Mouse (Mus musculus): ENCODE results near the gene Kalrn. TPM values are rescaled to one million over a fixed set of nuclear protein-coding genes. Genes with fewer than 3 reads are reported as not detected.

Gene Kalrn
- total RNA-seq, 2 experiments from 2014 or later = 7.2 to 10.4 TPM

DNA sequence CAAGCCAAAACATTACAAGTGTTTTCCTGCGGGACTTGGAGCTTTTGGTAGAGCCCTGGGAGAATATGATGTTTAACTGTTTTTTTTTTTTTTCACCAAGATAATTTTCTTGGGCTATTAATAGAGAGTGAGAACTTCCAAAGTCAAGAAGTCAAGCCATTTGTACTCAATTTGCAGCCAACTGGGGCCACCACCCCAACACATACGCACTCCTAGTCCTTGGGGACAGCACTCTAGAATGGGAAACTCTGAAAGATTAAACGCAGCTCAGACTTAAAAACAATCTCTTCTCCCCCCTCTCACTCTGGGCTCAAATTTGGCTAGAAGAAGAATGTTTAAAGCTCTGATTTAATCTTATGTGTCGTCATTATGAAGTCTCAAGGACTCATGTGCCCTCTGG lies 214.1 kb downstream of the Kalrn start:
- DNase-seq (ENCODE audit: low spot score in 2 of 2) = no peak

DNA sequence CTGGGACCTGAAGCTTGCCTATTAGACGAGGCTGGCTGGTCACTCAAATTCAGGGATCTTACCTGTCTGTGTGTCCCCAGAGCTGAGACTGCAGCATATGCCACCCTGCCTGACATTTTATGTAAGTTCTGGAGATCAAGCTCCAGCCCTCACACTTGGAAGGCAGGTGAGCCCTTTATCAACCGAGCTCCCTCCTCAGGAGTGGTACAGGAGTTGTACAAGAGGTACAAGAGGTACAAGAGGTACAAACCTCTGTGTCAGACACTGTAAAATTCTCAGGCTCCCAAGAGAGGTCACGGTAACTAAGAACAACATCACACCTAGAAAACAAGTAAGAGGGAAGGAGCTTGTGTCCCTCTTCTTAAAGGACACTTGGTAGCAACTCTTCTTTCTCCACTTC lies 217.8 kb downstream of the Kalrn start:
- no peak for DNase-seq (ENCODE audit: low spot score in 2 of 2)

DNA sequence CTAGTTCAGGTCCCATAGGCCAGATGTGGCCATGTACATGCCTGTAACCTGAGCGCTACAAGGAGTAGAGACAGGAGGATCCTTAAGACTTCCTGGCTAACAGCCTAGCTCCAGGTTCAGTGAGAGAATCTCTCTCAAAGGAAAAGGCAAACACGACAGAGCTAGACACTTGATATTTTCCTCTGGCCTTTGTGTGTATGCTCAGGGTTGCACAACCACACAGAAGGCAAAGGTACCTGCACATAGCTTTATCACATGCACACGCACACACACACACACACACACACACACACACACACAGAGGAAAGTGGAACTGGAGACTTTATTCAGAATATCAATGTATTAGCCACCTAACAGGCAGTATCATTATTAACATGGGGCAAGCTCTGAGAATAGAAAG lies 219.3 kb downstream of the Kalrn start:
- no peak for DNase-seq (ENCODE audit: low spot score in 2 of 2)

DNA sequence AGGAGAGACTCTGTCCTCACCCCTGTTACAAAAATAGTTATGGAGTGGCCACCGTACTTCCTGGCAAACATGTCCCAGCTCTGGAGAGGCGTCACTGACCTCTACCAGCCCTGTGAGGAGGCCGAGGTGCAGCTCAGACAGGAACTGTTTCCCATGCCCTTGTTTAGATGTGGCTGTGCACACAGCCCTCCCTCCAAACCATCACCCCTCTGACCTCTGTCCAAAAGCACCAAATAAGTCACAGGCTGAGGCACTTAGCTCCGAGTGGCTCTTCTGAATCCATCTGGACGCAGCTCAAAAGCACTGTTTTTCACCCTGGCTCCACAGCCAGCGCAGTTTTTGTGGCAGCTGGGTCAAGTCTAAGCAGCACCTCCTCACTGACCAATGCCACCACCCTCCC lies 220.6 kb downstream of the Kalrn start:
- DNase-seq (ENCODE audit: low spot score in 2 of 2) = no peak

DNA sequence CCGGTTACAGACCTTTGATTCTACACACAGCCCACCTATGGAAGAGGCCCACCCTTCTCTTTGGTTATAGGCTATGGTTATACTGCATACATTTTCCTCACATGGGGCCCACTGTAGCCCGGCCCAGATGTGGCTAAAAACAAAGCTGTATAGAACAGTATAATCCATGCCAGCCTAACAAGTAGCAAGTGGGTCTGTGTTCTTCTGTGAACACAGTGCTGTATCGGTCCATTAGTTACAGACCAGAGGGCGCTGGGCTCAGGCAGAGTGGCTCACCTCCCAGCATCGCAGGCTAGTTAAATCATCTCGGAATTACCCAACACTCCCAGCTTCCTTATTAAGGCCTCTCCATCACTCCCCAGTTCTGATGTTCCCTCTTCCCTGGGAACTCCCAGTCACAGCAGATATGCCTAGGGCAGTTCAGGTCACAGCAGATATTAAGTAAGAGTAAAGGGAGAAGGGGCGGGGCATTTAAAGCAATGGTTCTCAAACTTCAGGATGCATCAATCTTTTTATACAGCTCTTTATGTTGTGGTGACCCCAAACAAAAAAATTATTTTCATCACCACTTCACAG lies 221.7 kb downstream of the Kalrn start:
- DNase-seq (ENCODE audit: low spot score in 2 of 2) = no peak

DNA sequence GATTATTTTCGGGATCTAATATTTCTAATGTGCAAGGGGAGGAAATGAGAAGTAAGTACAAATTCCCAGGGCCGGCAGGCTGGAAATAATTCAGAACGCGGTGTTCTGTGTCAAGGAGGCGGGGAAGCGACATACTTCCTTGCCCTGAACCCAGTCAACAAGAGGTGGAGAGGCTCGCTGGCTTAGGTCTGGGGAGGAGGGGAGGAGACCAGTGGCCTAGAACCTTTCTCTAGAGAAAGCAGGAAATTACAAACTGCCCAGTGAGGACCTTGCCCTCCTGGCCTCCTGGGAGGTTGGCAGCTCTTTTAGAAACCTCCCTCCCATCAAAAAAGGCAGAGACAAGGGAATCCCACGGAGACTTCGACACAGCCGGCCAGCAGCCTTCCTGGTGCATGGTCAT lies 225.8 kb downstream of the Kalrn start:
- no peak for DNase-seq (ENCODE audit: low spot score in 2 of 2)

DNA sequence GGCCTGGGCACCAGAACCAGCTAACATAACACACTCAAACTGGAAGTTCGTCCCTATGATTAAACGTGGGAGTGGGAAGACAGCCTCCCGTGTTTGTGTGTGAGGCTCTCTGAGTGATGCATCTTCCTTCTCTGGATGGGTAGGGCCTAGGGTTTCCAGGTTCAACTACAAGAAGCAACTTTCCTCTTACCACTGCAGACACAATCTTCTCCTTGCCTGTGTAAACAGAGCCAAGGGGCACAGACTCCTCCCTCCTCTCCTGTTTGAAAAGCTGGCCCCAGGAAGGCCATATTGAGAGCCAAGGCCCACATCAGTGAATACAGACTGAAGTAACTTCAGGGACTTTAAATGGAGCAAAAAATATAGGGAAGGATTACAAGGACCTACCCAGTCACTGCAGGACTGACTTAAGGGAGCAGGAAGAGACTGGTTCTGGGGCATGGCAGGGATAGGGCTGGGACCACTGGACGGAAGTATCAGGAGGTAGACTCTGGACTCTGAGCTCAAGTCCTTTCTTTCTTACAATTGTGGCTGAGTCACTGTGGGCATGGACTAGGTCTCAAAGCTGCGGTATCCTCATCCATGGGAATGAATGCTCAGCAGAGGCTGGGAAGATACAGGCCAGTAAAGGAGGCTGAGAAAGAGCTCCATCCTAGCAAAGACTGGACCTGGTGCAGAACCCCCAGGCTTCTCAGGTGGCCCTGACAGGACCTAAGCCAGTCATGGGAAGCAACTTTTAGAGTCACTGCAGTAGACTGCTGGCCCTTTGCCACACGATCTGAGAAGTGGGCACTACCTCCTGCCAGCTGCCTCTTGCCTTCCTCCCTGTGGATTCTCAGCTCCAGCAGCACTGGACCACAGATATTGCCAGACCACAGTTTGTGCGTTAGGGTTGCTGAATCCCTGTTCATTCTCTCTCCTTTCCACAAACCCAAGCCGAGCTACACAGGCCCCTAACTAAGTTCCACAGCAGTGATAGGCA lies 228.1 kb downstream of the Kalrn start:
- no peak for DNase-seq (ENCODE audit: low spot score in 2 of 2)

DNA sequence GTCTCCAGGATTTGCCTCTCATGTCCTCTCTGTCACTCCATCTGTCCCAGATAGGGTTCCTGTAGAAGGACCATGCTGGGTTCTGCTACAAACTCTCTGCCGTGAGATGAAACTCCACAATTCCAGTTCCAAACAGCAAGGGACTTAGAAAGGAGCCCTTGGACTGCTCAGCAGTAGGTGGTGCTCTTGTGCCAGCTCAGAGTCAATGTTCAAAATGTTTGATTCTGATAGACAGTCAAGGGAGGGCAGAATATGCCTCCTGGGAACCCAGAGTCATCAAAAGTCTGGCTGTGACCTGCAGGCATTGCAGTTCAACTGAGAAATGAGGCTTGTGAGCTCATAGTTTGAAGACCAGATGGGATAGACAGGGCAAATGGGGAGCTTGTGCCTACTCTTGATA lies 229.4 kb downstream of the Kalrn start:
- peak; percentile 13 to 32 for DNase-seq (ENCODE audit: low spot score in 2 of 2)

DNA sequence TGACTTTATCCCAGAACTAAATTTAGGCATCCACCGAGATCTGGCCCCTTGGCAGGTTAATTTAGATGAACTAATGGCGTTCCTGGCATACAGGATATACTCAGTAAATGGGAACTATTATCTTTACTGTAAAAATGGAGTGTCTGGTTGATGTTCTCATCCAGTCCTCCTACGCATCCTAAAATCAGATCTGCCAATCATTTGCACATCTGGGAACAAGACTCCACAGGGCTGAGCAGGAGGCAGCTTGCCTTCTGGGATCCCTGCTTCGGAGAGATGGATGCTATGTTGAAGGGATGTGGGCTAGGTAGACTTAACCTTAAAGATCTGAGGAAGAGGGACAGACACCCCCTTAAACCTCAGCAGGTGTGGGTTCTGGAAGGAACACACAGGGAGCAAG lies 230.2 kb downstream of the Kalrn start:
- DNase-seq (ENCODE audit: low spot score in 2 of 2) = no peak

DNA sequence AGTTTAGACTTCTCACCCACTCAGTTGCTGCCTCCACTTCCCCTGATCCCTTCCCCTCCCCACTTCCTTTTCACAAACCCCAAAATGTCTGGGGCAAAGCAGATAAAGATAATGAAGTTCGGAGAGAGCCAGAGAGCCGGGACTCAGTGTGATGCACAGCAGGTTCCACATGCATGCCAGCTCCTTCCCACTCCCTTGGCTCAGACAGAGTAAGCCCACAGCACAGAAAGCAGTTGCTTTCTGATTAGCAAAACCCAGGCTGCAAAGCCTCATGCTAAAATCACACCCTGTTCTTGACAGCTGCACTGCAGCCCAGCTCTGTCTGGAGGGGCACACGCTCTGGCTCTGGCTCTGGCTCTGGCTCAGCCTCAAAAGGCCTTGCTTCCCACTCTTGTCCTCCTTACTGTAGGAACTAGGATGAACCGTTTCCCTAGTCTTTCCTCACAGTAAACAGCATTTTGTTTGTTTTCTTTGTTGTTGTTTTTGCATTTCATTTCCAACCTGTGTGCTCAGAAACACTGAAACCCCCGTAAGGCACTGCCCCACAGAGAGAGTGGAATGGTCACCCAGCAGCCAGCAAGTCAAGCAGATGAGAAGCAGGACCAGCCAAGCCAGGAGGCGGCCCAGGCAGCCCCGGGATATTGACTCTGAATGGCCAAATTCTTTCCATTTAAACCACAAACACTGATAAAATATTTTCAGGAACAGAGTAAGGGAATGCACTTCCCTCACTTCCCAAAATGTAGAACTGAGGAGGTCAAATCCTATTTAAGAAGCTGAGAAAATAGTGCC lies 230.8 kb downstream of the Kalrn start:
- no peak for DNase-seq (ENCODE audit: low spot score in 2 of 2)

DNA sequence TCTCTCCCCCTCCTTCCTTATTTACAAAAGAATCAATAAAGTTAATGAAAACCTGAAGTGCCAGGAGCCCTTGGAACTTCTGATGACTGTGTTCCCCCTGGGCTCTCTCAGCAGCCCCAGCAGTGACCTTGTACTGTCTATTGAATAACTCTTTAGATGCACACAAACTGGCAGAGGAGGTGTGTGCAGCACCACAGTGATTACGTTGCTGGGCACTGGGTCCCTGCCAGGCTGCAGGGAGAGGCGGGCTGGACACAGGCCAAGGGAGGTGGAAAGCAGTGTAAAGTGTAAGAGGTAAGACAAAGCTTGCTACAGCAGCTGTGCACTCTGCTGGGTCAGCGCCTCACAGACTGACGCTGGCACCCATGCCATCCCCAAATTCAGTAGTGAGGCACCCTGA lies 238.4 kb downstream of the Kalrn start:
- DNase-seq (ENCODE audit: low spot score in 2 of 2) = no peak

DNA sequence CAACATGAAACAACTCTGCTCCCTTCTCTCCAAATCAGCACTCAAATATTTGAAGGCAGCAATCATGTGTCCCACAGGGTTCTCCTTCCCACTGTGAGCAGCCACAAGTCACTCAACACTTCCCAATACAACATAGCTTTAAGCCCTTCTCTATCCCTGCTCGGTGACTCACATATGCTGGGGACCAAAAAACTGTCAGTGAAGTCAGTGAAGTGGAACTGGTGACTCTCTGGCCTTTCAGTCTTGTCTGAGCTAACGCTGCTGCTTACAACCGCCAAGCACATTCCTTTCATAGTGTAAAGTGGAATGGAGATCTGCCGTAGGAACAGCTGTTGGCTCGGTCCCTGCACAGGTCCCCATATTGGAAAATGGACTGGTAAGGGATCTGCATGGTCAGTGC lies 241.7 kb downstream of the Kalrn start:
- DNase-seq (ENCODE audit: low spot score in 2 of 2) = no peak

DNA sequence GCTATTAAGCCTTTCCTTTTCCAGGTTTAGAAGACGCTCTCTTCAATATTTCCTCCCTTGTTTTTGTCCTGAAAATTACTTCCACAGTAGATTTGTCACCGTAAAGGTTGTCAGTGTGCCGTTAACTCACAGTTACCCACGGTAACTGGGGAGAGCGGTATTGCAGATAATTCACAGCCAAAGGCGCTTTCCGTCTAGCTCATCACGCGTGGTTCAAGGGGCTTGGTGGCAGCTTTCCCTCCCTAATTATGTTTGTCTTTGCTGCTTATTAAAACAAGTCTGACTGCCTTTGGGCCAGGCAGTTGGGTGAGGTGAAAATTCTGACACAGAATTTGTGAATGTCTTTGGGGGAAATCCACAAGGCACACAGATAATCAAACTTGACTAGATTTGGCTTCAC lies 243.5 kb downstream of the Kalrn start:
- no peak for DNase-seq (ENCODE audit: low spot score in 2 of 2)

DNA sequence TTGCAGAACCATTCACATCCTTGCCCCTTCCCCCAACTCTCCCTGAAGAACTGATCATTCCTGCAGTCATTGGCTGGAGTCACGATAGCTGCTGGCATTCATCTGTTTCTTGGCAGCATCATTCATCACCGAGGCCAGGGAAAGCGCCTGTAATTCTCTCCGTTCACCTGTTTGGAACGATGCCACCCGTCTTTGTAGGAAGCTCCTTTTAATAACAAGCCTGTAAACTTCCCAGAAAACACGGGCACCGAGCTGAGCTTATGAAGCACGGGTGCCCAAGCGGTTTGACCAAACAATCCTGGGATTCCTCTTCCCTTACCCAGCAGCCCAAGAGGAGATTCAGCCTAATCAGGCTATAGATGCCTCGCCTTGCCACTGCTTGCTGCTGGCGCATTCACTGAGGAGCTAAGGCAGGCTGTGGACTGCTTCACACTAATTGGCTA lies 243.9 kb downstream of the Kalrn start:
- DNase-seq (ENCODE audit: low spot score in 2 of 2) = no peak

DNA sequence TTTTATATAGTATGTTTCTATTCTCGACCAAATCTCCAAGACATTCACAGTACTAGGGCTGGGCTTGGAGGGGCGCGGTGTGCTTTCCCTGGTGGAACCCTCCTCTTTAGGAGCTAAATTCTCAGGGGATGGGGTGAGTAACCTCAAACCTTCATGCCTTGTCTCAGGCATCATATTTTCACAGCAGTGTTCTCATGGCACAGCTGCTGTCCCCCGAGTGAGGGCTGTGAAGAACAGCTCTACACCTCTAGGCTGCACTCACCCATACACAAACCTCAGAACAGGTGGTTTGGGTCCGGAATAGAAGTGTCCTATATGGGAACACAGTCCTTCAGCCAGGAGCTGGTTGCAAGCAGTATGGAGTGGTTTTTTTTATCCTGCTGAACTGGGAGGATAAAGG lies 245.4 kb downstream of the Kalrn start:
- no peak for DNase-seq (ENCODE audit: low spot score in 2 of 2)

DNA sequence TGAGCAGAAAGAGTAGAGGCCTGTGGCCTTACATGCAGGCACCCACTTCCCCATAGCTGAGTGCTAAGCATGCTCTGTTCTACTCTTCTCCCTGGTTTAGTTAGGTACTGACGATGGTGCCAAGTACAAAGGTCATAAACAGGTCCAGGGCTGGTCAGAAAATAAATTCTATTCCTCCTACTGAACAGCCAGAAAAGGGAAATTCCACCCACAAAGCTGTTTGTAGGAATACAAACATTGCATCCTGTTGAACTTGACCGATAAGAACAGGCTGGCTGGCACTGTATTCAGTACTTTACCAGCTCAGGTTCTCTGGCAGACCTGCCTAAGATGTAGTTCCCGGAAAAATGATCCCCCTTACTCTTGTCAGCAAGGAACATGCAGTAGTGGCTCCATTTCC lies 247.5 kb downstream of the Kalrn start:
- no peak for DNase-seq (ENCODE audit: low spot score in 2 of 2)

DNA sequence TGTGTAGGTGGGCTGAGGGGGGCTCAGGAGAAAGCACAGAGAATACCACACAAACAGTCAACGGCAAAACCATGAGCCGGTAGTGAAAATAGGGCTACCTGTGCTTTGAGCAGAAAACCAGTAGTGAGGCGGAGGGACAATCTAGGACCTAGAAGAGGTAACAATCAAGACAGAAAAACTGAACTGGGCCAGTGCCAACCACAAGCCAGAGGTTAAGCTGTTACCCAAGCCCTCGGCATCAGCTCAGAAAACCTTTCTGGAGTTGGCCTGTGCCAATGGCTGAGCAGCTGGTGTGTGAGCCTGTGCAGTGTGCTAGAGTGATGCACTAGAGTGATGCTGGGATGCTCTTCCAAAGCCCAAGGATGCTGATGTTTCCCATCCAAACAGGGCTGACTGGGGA lies 248.2 kb downstream of the Kalrn start:
- no peak for DNase-seq (ENCODE audit: low spot score in 2 of 2)

DNA sequence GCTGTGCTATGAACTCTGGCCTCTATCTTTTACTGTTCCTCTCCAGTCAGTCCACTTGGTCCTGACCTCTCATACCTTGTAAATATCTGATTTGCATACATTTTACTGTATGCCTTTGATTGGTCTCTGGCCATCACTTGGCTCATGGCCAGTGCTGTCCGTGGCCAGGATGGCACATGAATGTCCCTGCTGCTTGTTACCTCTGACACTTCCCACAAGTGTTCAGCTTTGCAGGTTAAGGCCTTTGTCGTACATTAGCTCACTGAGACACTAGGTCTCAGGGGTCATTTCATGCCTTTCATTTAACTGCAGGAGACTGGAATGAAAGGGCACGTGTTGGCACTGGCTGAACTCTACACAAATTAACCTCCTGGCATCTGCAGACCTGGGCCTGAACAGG lies 248.6 kb downstream of the Kalrn start:
- no peak for DNase-seq (ENCODE audit: low spot score in 2 of 2)

DNA sequence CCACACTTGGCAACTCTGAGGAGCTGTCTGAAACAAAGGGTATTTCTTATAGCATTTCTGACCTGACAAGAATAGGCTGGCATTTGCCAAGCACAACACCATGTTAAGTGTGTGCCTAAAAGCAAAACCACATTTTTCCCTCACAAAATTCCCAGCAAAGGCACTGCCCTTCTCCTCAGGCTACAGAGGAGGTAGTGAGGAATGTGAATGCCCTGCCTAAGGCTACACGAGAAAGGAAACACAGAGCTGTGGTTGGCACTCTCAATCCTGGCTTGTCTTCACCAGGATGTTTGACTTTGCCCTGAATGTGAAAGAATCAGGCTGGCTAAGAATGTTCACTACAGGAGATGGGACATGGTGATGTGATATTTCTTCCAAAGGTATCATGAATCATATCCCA lies 249.8 kb downstream of the Kalrn start:
- no peak for DNase-seq (ENCODE audit: low spot score in 2 of 2)

DNA sequence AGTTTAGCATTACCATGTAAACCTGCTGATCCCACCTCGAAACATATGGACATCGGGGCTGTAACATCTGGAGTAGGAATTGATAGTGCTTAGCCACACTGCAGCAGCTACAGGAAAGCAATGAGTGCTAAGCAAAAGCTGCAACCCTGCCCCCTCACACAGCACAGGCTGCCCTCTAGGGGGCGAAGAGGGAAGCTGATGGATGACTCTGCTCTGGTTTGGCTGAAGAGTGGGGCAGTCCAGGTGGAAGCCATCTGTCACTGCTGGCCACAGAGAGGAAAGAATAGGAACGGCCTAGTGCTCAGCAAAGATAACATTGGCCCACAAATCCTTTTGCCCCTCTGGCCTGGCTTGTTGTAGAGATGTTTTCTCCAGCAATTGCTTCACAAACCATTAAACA lies 250.8 kb downstream of the Kalrn start:
- peak; percentile 40 to 51 for DNase-seq (ENCODE audit: low spot score in 2 of 2)

DNA sequence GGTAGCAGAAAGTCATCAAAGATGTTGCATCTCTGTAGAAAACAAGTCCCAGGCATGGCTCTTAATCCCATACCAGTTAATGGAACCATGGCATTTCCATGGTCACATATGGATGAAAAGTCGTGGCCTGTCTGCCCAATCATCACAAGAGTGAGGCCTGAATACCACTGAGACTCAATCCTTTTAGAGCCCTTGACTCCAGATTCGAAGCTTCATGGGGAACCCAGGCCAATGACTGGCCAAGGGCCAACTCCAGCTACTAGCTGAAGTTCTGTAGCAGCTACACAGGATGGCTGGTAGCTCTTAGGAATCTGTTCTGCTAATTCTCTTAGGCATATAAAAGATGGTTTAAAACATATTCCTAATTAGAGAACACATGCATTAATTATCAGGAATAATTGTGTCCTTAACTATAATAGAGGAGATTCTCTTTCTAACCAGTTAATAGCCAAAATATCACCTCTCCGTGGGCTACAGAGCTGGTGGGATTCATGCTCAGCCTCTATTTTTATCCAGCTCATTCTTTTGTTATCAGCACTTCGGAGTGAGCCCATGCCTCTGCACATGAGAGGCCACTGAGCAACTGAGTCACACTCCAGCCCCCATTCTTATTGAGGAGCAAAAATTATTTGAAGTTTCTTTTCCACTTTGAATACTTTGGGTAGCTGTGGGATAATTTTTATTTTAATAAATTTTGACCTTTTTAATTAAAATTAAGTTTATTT lies 252.1 kb downstream of the Kalrn start:
- no peak for DNase-seq (ENCODE audit: low spot score in 2 of 2)
